ENCODE assay signal across 29 mouse cellular contexts in genomic region chr16:10865592-10865987, GRCm38 (mm10). TPM values are rescaled to one million over a fixed set of nuclear protein-coding genes. Genes with fewer than 3 reads are reported as not detected.
DNase-seq lines count a peak whose midpoint lies in the region; ATAC-seq and TF ChIP-seq lines count a peak whose summit lies in the region.
"Had no signal": no experiment of that assay in that cellular context is flagged by ENCODE, and none has a peak within 500 bp of the region (broad histone marks: within the 10 kb centered on the region; RNA-seq: fewer than 3 reads in every experiment).

No protein-coding gene starts in this region.

- no peak overlapping the region for H3K4me3 ChIP-seq in gastrocnemius, adult 2 months
- H3K4me3 ChIP-seq in hindbrain, embryonic 10.5 days: no peak overlapping the region
- H3K4me3 ChIP-seq in hindbrain, embryonic 13.5 days: no peak overlapping the region
- no peak overlapping the region for H3K4me3 ChIP-seq in liver, adult 2 months (ENCODE audit: insufficient read depth, low read depth, low read length)
- H3K4me3 ChIP-seq: embryonic facial prominence, embryonic 13.5 days; erythroblast, embryonic 14.5 days; forebrain, embryonic 12.5 days; layer of hippocampus, adult 2 months; liver, embryonic 12.5 days; midbrain, embryonic 12.5 days had no signal

- intact Hi-C loops in gastrocnemius, adult 2 months (cut with DNase I): loop anchor here (5.0 kb wide), 1 partner anchor 298 kb away; no protein-coding TSS in a partner anchor
- intact Hi-C loops in gastrocnemius, postnatal 36 days (cut with DNase I): no loop called here

- no peaks in the 10 kb centered on the region for H3K9me3 ChIP-seq in hindbrain, embryonic 10.5 days
- no peaks in the 10 kb centered on the region for H3K9me3 ChIP-seq in hindbrain, embryonic 13.5 days
- H3K9me3 ChIP-seq: embryonic facial prominence, embryonic 13.5 days; forebrain, embryonic 12.5 days; liver, embryonic 12.5 days; midbrain, embryonic 12.5 days had no signal

- TF ChIP-seq POLR2A in liver, adult 2 months (IDR thresholded peaks at IDR 0.05; ENCODE audit: extremely low read depth, insufficient read depth, low read length): no peak

- no peak overlapping the region for H3K9ac ChIP-seq in hindbrain, embryonic 13.5 days
- H3K9ac ChIP-seq in liver, adult 2 months (ENCODE audit: low read depth, low read length): no peak overlapping the region
- H3K9ac ChIP-seq: embryonic facial prominence, embryonic 13.5 days; forebrain, embryonic 12.5 days; liver, embryonic 12.5 days; midbrain, embryonic 12.5 days had no signal

- TF ChIP-seq CTCF in gastrocnemius, adult 2 months (IDR thresholded peaks at IDR 0.05): no peak
- no peak for TF ChIP-seq CTCF in liver, adult 2 months (IDR thresholded peaks at IDR 0.05; ENCODE audit: low read depth, low read length)

- H3K27ac ChIP-seq in gastrocnemius, adult 2 months: peak overlapping the region; percentile 67
- H3K27ac ChIP-seq in hindbrain, embryonic 10.5 days: peak overlapping the region; percentile 30; the same call in 1 of the 2 replicates
- no peak overlapping the region for H3K27ac ChIP-seq in hindbrain, embryonic 13.5 days
- H3K27ac ChIP-seq in liver, adult 2 months (replicated peaks; ENCODE audit: insufficient read depth, low read depth, low read length): no peak overlapping the region
- H3K27ac ChIP-seq: embryonic facial prominence, embryonic 13.5 days; forebrain, embryonic 12.5 days; layer of hippocampus, adult 2 months; liver, embryonic 12.5 days; midbrain, embryonic 12.5 days had no signal

- H3K27me3 ChIP-seq in hindbrain, embryonic 10.5 days (ENCODE audit: insufficient read depth, poor library complexity, severe bottlenecking): no peaks in the 10 kb centered on the region
- no peaks in the 10 kb centered on the region for H3K27me3 ChIP-seq in hindbrain, embryonic 13.5 days
- no peaks in the 10 kb centered on the region for H3K27me3 ChIP-seq in liver, adult 2 months (ENCODE audit: control insufficient read depth, insufficient read depth, low read length)
- H3K27me3 ChIP-seq: embryonic facial prominence, embryonic 13.5 days; forebrain, embryonic 12.5 days; midbrain, embryonic 12.5 days had no signal

- no peak for ATAC-seq in hindbrain, embryonic 13.5 days (ENCODE audit: low FRiP score)
- ATAC-seq: intestine, postnatal 0 days; liver, embryonic 12.5 days had no signal

- peaks cover 13% of the 10 kb centered on the region for H3K4me1 ChIP-seq in hindbrain, embryonic 10.5 days (replicated peaks)
- H3K4me1 ChIP-seq in hindbrain, embryonic 13.5 days (replicated peaks): no peaks in the 10 kb centered on the region
- no peaks in the 10 kb centered on the region for H3K4me1 ChIP-seq in liver, adult 2 months (ENCODE audit: control insufficient read depth, insufficient read depth, low read length)
- H3K4me1 ChIP-seq: forebrain, embryonic 12.5 days; midbrain, embryonic 12.5 days had no signal

- H3K4me2 ChIP-seq in hindbrain, embryonic 13.5 days: no peak overlapping the region
- H3K4me2 ChIP-seq: embryonic facial prominence, embryonic 13.5 days; forebrain, embryonic 12.5 days; liver, embryonic 12.5 days; midbrain, embryonic 12.5 days had no signal

- DNase-seq in gastrocnemius, adult 2 months: peak; percentile 66
- DNase-seq in gastrocnemius, postnatal 36 days: no peak
- no peak for DNase-seq in hindbrain, embryonic 10.5 days (ENCODE audit: low spot score)
- peak; percentile 18 for DNase-seq in liver, adult 2 months (ENCODE audit: extremely low read depth, low read depth, low spot score)
- no peak for DNase-seq in liver
- DNase-seq in kidney, postnatal 36 days: peak; percentile 29 to 33
- no peak for DNase-seq in right cerebral cortex, postnatal 36 days (ENCODE audit: low spot score in 2 of 2)
- DNase-seq: adrenal gland, postnatal 14 days; embryo, embryonic 11 days; lung, adult 18-20 months; lung, postnatal 14 days; thymus, postnatal 14 days had no signal

- H3K79me2 ChIP-seq in liver, adult 2 months (ENCODE audit: control insufficient read depth, insufficient read depth, low read length): no peaks in the 10 kb centered on the region

- H3K36me3 ChIP-seq in hindbrain, embryonic 10.5 days: no peaks in the 10 kb centered on the region
- no peaks in the 10 kb centered on the region for H3K36me3 ChIP-seq in hindbrain, embryonic 13.5 days
- H3K36me3 ChIP-seq in liver, adult 2 months (ENCODE audit: control insufficient read depth, insufficient read depth, low read length): no peaks in the 10 kb centered on the region
- H3K36me3 ChIP-seq: embryonic facial prominence, embryonic 13.5 days; liver, embryonic 12.5 days; midbrain, embryonic 12.5 days had no signal

RNA-seq across cellular contexts. Expression of gene Rmi2, which starts 30.7 kb away (rescaled TPM):
- 1 to 10 TPM; 1.2 to 1.9 TPM for total RNA-seq in gastrocnemius, adult 2 months (2021)
- 1 to 10 TPM; 2.5 to 2.7 TPM for total RNA-seq in gastrocnemius, postnatal 36 days (2021)
- 2.5 and 4.7 TPM in 2 replicates for polyA plus RNA-seq in hindbrain, embryonic 10.5 days (2016; fragmentation: Nextera tagmentation; extraction: Ambion mirVana)
- polyA plus RNA-seq in hindbrain, embryonic 13.5 days (2015; fragmentation: Nextera tagmentation; extraction: Ambion mirVana): 0.39 and 0.54 TPM in 2 replicates
- total RNA-seq in liver, adult 2 months (2014; rRNA removed): 0.09 and 0.34 TPM in 2 replicates
- 0.06 TPM in 1 of 2 replicates, not detected in the other for polyA plus RNA-seq in liver, adult 2 months (2012; rRNA removed)
- total RNA-seq: monocyte, adult 5-6 weeks had no signal

RNA-seq across cellular contexts. Expression of gene Gm11172, which starts 52.9 kb away (rescaled TPM):
- total RNA-seq in gastrocnemius, adult 2 months (2021): not detected
- total RNA-seq in gastrocnemius, postnatal 36 days (2021): not detected
- not detected in 2 replicates for polyA plus RNA-seq in hindbrain, embryonic 10.5 days (2016; fragmentation: Nextera tagmentation; extraction: Ambion mirVana)
- polyA plus RNA-seq in hindbrain, embryonic 13.5 days (2015; fragmentation: Nextera tagmentation; extraction: Ambion mirVana): not detected in 2 replicates
- not detected in 2 replicates for total RNA-seq in liver, adult 2 months (2014; rRNA removed)
- not detected in 2 replicates for polyA plus RNA-seq in liver, adult 2 months (2012; rRNA removed)
- total RNA-seq: adrenal gland, postnatal 14 days; layer of hippocampus, adult 2 months; layer of hippocampus, postnatal 25 days; megakaryocyte, adult 5-6 weeks; monocyte, adult 5-6 weeks; neutrophil, adult 5-6 weeks had no signal
- polyA plus RNA-seq: brain, embryonic 14.5 days; embryonic facial prominence, embryonic 13.5 days; erythroblast, embryonic 14.5 days; forebrain, embryonic 12.5 days; heart, embryonic 14.5 days; hindbrain, embryonic 11.5 days; intestine, postnatal 0 days; limb, embryonic 11.5 days; liver, embryonic 12.5 days; midbrain, embryonic 12.5 days; testis, adult 2 months had no signal

RNA-seq across cellular contexts. Expression of gene Prm1, which starts 60.0 kb away (rescaled TPM):
- total RNA-seq in gastrocnemius, adult 2 months (2021): not detected
- total RNA-seq in gastrocnemius, postnatal 36 days (2021): not detected
- not detected in 2 replicates for polyA plus RNA-seq in hindbrain, embryonic 10.5 days (2016; fragmentation: Nextera tagmentation; extraction: Ambion mirVana)
- not detected in 2 replicates for polyA plus RNA-seq in hindbrain, embryonic 13.5 days (2015; fragmentation: Nextera tagmentation; extraction: Ambion mirVana)
- total RNA-seq in liver, adult 2 months (2014; rRNA removed): not detected in 2 replicates
- 0.70 TPM in 1 of 2 replicates, not detected in the other for polyA plus RNA-seq in liver, adult 2 months (2012; rRNA removed)
- total RNA-seq: adrenal gland, postnatal 14 days; layer of hippocampus, adult 2 months; layer of hippocampus, postnatal 25 days; megakaryocyte, adult 5-6 weeks; neutrophil, adult 5-6 weeks had no signal
- polyA plus RNA-seq: brain, embryonic 14.5 days; embryonic facial prominence, embryonic 13.5 days; erythroblast, embryonic 14.5 days; forebrain, embryonic 12.5 days; heart, embryonic 14.5 days; hindbrain, embryonic 11.5 days; intestine, postnatal 0 days; limb, embryonic 11.5 days; liver, embryonic 12.5 days; midbrain, embryonic 12.5 days had no signal

Comparison
In these comparisons a context has a peak if more than half of its experiments do, and no peak if none do; other contexts are left out.
1. DNase-seq: peak in gastrocnemius, adult 2 months (single experiment), liver, adult 2 months (single experiment) and kidney, postnatal 36 days (2 of 2); none in gastrocnemius, postnatal 36 days (0 of 2), hindbrain, embryonic 10.5 days (single experiment), liver (single experiment) and right cerebral cortex, postnatal 36 days (0 of 2).
2. H3K27ac ChIP-seq: peak in gastrocnemius, adult 2 months (single experiment) and hindbrain, embryonic 10.5 days (single experiment); none in hindbrain, embryonic 13.5 days (single experiment) and liver, adult 2 months (single experiment).